Mouse (Mus musculus): ENCODE measurements at regions not wholly inside any gene's neighbourhood (a gene's known extent, or its start where the extent isn't known, plus 50 kb on each side); places are given as distances from the start of the nearest gene placed in this dataset.

DNA sequence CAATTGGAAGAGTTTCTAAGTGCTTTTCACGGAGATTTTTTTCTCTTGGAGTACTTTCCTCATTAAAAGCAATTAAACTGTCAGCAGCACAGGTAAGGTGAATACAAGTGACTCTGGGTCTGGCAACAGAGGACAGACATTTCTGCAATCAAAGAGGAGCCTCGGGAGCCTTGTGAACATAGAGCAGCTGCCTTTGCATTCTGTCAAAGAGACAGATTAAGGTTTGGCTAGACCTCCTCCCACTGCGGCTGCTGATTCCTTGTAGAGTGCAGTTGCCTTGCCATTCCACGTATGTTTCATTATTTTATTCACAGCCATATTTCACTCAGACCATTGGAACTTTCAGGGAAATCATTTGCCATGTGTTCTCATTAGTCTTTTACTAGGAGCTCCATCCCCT lies 563.0 kb upstream of the Gnpda2 start:
- peak; percentile 1 for DNase-seq
